Mouse (Mus musculus) small intestine, adult 2 months (tissue): ENCODE results near the gene Fbxl16. TPM values are rescaled to one million over a fixed set of nuclear protein-coding genes. Genes with fewer than 3 reads are reported as not detected.

ENCODE experiments used
- H3K27ac ChIP-seq: fragments of 200-500 bp; 2 replicates; pipeline ENCODE4 v1.5.1; 2012; ENCODE audit warnings: low read depth, low read length, control low read depth, inconsistent platforms; ENCODE audit not compliant: insufficient read depth
- H3K27me3 ChIP-seq: fragments of 200-500 bp; 2 replicates; pipeline ENCODE4 v1.6.1; 2012; ENCODE audit warnings: mild to moderate bottlenecking, moderate library complexity, low read length, inconsistent platforms; ENCODE audit not compliant: control insufficient read depth, insufficient read depth
- H3K36me3 ChIP-seq: fragments of 200-500 bp; 2 replicates; pipeline ENCODE4 v1.6.1; 2012; ENCODE audit warnings: mild to moderate bottlenecking, low read length, control low read depth, inconsistent platforms; ENCODE audit not compliant: control insufficient read depth, insufficient read depth
- H3K4me1 ChIP-seq: fragments of 200-500 bp; 2 replicates; pipeline ENCODE4 v1.6.1; 2012; ENCODE audit warnings: low read length, inconsistent platforms, mixed read lengths; ENCODE audit not compliant: control insufficient read depth, insufficient read depth, insufficient read length
- H3K4me3 ChIP-seq: fragments of 200-500 bp; 2 replicates; pipeline ENCODE4 v1.5.1; 2012; ENCODE audit warnings: low read depth, mild to moderate bottlenecking, control low read depth, inconsistent platforms, low read length, moderate library complexity
- CTCF ChIP-seq: fragments of 200-500 bp; IDR thresholded peaks from 2 replicates; pipeline ENCODE4 v1.5.1; 2012; ENCODE audit warnings: low read depth, mild to moderate bottlenecking, control low read depth, inconsistent platforms, low read length, moderate library complexity, mixed read lengths; ENCODE audit not compliant: insufficient replicate concordance, insufficient read length; ENCODE audit errors: extremely low read depth
- POLR2A ChIP-seq: fragments of 200-500 bp; IDR thresholded peaks from 2 replicates; pipeline ENCODE4 v1.6.1; 2012; ENCODE audit warnings: low read depth, mild to moderate bottlenecking, control low read depth, inconsistent platforms, low read length, moderate library complexity
- WGBS: fragments of 180-500 bp; shearing (Covaris S2); methylation state at CpG from one replicate; pipeline ENCODE4 v1.1.7; 2018; 5-methylcytosine and 5-hydroxymethylcytosine counted together
- polyA plus RNA-seq: library from polyadenylated mRNA; depleted of rRNA; stranded (reverse); fragments of >200 nt; gene quantifications from 2 replicates; pipeline ENCODE4 v1.2.3, GENCODE M21; 2012

Gene Fbxl16
- polyA plus RNA-seq, 1 experiment, result 3.7 TPM

GRCm38 (mm10) chr17:25786781-25787504, 21.9 kb upstream of the Fbxl16 start:
- 89% methylated on average over 9 of the region's 9 CpGs for WGBS

DNA sequence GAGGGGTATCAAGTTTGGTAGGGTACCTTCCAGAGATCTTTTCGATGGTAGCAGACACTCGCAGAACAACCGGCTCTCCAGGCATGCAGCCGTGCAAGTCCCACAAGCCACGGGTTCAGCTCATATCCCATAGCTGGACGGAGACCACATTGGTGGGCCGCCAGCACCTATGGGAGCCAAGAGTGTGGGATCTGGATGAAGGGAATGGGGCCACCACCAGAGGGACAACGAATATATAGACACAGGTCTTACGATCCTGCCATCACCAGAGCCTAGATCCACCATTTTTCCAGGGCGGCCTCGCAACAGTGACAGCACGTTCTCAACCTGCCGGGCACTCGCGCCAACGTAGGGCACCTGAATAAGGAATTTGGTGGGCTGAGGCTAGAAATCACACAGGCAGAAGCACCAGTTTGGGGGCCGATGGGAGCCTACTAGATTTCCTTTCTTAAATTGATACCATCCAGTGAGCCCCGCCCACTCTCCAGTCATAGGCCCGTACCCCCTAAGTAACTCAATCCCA, 17.5 kb upstream of the Fbxl16 start:
- 14% methylated on average over 19 of the region's 19 CpGs for WGBS
- TF ChIP-seq POLR2A (no peak), CTCF (no peak)
- no peaks in the 10 kb centered on the region for H3K27me3 ChIP-seq
- peak overlapping the region; percentile 91 for H3K4me3 ChIP-seq
- H3K4me1 ChIP-seq, result peaks cover 16% of the 10 kb centered on the region
- H3K36me3 ChIP-seq, result peaks cover 3% of the 10 kb centered on the region
- peak overlapping the region; percentile 94 for H3K27ac ChIP-seq

More at GRCm38 (mm10) chr17:25786781-25787504, 21.9 kb upstream of the Fbxl16 start:
- peaks cover 8% of the 10 kb centered on the region for H3K4me1 ChIP-seq
- no peak overlapping the region for H3K27ac ChIP-seq
- peaks cover 7% of the 10 kb centered on the region for H3K36me3 ChIP-seq
- H3K4me3 ChIP-seq, result no peak overlapping the region
- TF ChIP-seq CTCF (no peak), POLR2A (no peak)
- H3K27me3 ChIP-seq, result no peaks in the 10 kb centered on the region

- peak overlapping the region; percentile 94 for H3K27ac ChIP-seq
- under 1% methylated on average over 45 of the region's 45 CpGs for WGBS
- peak overlapping the region; percentile 91 for H3K4me3 ChIP-seq
- H3K36me3 ChIP-seq, result peaks cover 3% of the 10 kb centered on the region
- peak; percentile 59; the same call in 1 of the 2 replicates for TF ChIP-seq POLR2A
- no peak for TF ChIP-seq CTCF
- no peaks in the 10 kb centered on the region for H3K27me3 ChIP-seq
- peaks cover 18% of the 10 kb centered on the region for H3K4me1 ChIP-seq
These were observed 16.9 kb upstream of the Fbxl16 start for GRCm38 (mm10) chr17:25791843-25792527.

- TF ChIP-seq CTCF (peak; percentile 10; the same call in 1 of the 2 replicates), POLR2A (no peak)
- peaks cover 3% of the 10 kb centered on the region for H3K36me3 ChIP-seq
- H3K4me3 ChIP-seq, result peak within 1 kb of the TSS; percentile 91
- H3K4me1 ChIP-seq, result peaks cover 18% of the 10 kb centered on the region
- 0% methylated on average over 14 of the region's 14 CpGs for WGBS
- no peaks in the 10 kb centered on the region for H3K27me3 ChIP-seq
- H3K27ac ChIP-seq, result peak within 1 kb of the TSS; percentile 94
These were observed 16.3 kb upstream of the Fbxl16 start, which contains the start of gene Fam173a for GRCm38 (mm10) chr17:25792615-25793014. Gene Fam173a (minus strand): TSS chr17:25792901.

- Histone ChIP-seq H3K27me3 (no peaks in the 10 kb centered on the region), H3K27ac (no peak overlapping the region), H3K4me3 (no peak overlapping the region), H3K4me1 (peaks cover 18% of the 10 kb centered on the region), H3K36me3 (peaks cover 3% of the 10 kb centered on the region; the same call in 1 of the 2 replicates)
- TF ChIP-seq CTCF (no peak), POLR2A (no peak)
- WGBS, result 85% methylated on average over 13 of the region's 13 CpGs
These were observed 14.7 kb upstream of the Fbxl16 start for GRCm38 (mm10) chr17:25794197-25794596.

DNA sequence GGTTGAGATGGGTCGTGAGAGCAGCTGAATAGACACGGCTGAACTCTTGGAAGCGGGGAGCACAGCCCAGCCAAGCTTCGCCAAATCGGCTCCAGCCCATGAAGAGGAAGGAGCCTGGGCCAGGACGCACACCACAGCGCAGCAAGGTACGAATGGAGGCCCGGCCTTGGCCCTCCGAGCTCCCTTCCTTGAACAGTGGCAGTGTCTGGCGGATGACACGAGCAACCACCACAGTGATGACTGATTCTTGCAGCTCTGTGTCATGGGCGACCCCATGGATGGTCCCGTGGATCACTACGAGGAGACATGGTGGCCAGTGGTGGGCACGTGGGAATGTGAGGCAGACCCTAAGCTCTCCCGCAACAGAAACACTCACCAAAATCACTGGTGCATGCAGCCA, 13.9 kb upstream of the Fbxl16 start:
- H3K27ac ChIP-seq, result no peak overlapping the region
- TF ChIP-seq POLR2A, result no peak
- TF ChIP-seq CTCF, result no peak
- H3K27me3 ChIP-seq, result no peaks in the 10 kb centered on the region
- no peak overlapping the region for H3K4me3 ChIP-seq
- WGBS, result 93% methylated on average over 17 of the region's 17 CpGs
- H3K36me3 ChIP-seq, result no peaks in the 10 kb centered on the region
- H3K4me1 ChIP-seq, result peaks cover 18% of the 10 kb centered on the region

DNA sequence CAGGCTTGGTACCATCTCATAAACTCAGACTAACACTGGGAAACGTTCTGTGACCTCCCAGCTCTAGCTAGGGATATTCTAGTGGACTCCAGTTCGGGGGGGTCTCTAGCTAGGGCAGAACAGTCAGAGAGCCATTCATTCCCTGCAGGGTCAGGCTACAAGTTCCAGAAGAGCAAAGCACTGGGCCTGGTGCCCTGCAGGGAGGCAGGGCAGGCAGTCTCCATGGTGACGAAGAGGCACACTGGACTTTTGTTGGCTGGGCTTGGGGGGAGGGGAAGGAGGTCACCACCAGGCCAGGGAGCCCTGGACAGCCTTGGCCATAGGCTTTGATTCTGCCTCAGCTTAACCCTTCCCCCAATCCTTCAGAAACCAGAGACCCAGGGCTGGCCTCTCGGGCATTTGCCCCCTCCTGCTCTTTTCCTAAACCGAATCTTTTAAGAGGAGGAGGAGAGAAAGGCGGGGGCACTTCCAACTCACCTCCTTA, 13.2 kb upstream of the Fbxl16 start, which contains the start of gene AC134908.4:
Gene AC134908.4 (minus strand): TSS at position 51 of the 484 bp plus-strand sequence.
- Histone ChIP-seq H3K27ac (no peak within 1 kb of the TSS), H3K4me1 (peaks cover 18% of the 10 kb centered on the region), H3K4me3 (peak within 1 kb of the TSS; percentile 69), H3K27me3 (no peaks in the 10 kb centered on the region), H3K36me3 (no peaks in the 10 kb centered on the region)
- 80% methylated on average over 6 of the region's 6 CpGs for WGBS
- TF ChIP-seq CTCF (no peak), POLR2A (no peak)
